Mouse (Mus musculus) neutrophil, adult 5-6 weeks (primary cell): ENCODE measurements around the gene Hmgn1. TPM values are rescaled to one million over a fixed set of nuclear protein-coding genes. Genes with fewer than 3 reads are reported as not detected.
"Not testable (repeated sequence)": the region's sequence is repeated elsewhere in the genome, so short reads cannot be mapped to it uniquely, and the experiment has no call there.

Experiments
- ATAC-seq: fragments of 151-379, 151-347 bp; 2 replicates; pipeline ENCODE4 v1.8.0; 2017; ENCODE audit warnings: mild to moderate bottlenecking, moderate TSS enrichment; ENCODE audit not compliant: insufficient number of reproducible peaks, poor library complexity, low FRiP score, severe bottlenecking; ENCODE audit errors: extremely low read depth
- total RNA-seq: library from RNA; stranded (forward); fragments of 200-1000 nt; gene quantifications from 2 replicates; pipeline ENCODE4 v1.2.3, GENCODE M21; 2017

Gene Hmgn1
- total RNA-seq, 1 experiment from 2014 or later, result 97.1 TPM

DNA sequence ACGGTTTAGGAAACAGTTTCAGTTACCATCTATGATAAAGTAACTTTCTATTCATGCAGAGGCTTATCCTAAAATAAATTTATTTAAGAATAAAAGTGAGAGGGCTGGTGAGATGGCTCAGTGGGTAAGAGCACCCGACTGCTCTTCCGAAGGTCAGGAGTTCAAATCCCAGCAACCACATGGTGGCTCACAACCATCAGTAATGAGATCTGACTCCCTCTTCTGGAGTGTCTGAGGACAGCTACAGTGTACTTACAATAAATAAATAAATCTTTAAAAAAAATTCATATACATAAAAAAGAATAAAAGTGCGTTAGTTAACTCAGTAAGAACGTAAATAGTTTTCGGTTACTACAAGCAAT, 17.2 kb upstream of the Hmgn1 start:
- ATAC-seq, result not testable (repeated sequence)

DNA sequence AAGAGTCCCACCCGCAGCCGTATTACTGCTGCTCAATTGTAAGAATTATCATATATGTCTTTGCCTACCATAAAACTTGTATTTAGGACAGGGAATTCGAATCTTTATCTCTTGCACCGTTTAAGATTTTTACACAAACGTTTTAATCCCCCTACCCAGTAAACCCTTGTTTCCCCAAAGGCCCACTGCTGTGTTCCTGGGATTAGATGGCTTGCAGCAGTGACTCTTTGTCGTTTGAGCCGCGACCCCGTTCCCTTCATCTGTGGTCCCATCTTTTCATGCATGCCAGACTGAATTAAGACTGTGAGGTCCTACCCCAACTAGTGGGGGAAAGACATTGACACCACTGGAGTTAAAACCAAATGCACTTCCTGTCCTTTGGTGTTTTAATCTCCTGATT, 937 bp upstream of the Hmgn1 start:
- ATAC-seq, result no peak

DNA sequence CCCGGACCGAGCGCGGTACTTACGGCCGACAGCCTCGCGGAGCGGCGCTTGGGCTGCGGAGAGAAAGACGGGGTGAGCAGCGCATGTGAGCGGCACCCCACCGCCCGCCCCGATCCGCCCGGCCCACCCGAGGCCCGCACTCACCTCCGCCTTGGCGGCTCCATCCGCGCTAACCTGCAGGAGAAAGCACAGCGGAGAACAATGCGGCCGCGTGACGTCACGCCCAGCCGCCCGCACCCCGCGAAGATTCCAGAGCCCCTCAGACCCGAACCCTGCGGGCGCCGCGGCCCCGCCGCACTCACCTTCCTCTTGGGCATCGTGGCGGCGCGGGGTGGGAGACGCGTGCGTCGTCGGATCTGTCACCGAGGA, 257 bp downstream of the Hmgn1 start:
- 0 out of 2 replicates have a peak, but pooled peaks have one; percentile 2 for ATAC-seq

- no peak for ATAC-seq
Observed at GRCm38 (mm10) chr16:96126684-96127171, 801 bp downstream of the Hmgn1 start.

DNA sequence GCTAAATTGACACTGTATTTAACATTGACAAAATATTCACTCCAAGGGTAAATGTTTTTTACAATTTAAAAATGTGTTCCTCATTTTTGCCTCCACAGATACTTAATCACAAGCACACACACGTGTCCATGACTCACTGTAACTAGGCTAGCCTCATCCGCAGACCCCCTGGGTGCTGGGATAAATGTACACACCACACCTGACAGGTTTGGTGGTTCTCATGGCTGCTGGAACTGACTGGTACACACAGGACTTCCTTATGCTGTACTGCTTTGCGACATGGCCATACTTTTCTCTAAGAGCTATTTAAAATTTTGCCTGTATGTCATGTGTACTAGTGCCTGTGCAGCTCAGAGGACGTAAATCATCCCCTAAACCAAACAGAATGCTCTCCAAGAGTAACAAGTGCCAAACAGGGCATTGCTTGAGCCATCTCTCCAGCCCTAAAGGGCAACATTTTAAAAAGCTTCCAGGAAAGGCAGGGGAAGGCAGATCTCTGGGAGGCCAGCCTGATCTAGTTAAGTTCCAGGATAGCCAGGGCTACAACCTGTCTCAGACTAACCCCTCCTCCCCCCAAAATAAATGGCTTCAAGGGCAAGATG, 7.4 kb downstream of the Hmgn1 start:
- ATAC-seq, result no peak

DNA sequence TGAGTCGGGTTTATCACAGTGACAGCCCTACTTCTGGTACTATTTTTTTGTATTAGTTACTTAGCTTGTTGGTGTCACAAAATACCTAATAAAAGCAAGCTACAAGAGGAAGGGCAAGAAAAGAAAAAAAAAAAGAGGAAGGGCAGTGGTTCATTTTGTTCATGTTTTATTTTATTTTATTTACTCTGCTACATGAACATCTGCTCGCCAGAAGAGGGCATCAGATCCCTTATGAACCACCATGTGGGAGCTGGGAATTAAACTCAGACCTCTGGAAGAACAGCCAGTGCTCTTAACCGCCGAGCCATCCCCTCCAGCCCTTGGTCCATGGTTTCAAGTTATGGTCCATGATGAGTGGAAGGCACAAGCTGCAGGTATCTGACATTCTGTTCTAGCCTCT, 12.8 kb downstream of the Hmgn1 start:
- no peak for ATAC-seq

GRCm38 (mm10) chr16:96112769-96113168, 14.8 kb downstream of the Hmgn1 start:
- no peak for ATAC-seq

DNA sequence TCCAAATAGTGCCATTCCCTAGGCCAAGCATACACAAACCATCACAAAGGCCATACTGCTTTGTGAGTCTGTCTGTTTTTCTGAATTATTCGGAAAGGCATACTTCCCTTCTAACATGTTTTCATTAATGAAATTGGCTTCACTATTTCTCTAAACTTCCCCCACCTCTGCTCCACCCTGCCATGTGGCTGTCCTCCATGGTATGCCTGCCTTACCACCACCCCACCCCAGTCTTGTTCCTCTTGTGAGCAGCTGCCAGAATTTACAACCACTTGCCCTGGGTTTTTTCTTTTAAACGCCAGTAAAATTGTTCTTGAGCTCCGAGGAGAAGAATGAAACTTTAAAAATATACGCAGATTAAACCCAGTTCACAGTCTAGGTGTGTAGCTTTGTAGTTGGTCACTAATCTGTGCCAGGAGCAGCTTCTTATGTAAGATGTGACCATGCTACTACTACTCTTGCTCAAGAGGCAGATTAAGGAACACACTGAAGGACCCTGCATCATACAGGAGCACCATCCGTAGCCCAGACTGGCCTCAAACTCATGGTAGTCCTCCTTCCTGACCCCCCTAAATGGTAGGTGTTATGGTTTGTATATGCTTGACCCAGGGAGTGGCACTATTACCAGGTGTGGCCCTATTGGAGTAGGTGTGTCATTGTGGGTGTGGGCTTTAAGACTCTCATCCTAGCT, 16.7 kb downstream of the Hmgn1 start:
- ATAC-seq, result peak; percentile 34; the same call in 1 of the 2 replicates

- peak; percentile 79 for ATAC-seq
Observed at GRCm38 (mm10) chr16:96109673-96110072, 17.9 kb downstream of the Hmgn1 start.

DNA sequence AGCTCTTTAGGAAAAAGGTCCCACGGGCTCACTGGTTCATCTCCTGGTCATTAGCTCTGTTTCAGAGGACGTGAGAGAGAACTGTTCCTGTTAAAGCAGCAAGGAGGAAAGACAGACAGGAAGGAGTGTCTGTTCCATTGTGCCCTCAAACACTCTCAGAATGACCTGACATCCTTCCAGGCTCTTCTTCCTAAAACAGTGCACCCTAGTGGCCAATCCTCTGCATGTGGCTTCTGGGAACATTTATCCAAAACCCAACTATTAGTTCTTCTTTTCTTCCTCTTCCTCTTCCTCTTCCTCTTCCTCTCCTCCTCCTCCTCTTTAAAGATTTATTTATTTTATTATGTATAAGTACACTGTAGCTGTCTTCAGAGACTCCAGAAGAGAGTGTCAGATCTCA, 24.5 kb downstream of the Hmgn1 start:
- ATAC-seq, result no peak

- ATAC-seq, result not testable (repeated sequence)
Observed at GRCm38 (mm10) chr16:96097811-96098210, 29.7 kb downstream of the Hmgn1 start.

DNA sequence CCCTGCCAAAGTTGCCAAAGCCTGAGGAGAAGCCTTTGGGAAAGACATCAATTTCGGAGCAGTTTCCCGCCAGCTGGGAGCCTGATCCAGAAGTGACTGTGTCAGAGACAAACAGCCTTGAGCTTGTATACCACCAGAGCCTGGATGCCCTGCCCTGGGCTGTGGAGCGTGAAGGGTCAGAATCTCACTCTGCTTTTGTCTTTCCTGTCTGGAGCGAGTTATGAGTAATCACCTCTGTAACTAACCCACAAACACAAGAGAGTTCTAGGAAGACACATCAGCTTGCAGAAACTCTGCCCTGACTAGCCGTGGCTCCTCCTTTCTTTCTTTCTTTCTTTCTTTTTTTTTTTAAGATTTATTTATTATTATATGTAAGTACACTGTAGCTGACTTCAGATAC, 31.6 kb downstream of the Hmgn1 start:
- ATAC-seq, result no peak

DNA sequence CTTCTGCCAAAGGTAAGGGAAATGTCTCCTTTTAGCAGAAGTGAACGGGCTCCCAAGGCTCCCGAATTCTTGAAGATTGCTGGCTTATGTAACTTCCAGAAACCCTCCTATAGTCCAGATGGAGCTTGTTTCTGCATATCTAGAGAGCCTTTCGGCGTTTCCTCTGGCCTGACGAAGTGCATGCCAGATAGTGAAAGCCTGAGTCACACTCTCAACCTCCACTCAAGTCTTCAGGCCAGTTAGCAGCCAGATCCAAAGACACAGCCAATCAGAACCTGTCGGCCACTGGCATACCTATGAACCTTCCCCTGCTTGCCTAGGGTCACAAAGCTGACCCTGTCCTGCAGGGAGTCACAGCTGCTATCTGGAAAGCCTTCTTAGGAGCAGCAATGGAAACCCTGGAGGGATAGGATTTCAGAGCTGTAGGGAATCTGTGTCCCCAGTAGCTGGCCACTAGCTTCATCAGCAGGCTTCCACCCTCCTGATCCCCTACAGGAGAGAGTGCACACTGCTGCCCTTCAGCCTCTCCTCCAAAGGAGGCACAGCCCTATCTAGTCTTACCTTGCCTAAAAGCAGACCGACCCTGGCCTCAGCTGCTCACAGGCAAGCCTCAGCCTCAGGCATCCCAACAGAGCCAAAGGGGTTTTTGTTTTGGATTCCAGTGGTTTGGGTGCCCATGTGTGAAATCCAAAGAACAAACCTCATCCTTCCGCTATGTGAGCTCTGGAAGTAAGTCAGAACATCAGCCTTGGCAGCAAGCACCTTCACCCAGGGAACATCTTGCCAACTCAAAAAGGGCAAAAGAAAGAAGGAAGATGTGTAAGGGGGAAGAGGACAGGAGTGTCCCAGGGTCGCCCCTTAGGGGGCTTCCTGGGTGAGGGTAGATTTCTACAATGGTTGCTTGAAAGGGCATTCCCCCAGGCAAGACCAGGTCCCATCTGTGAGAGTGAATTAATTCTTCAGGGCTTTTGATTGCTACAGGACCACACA, 35.7 kb downstream of the Hmgn1 start:
- no peak for ATAC-seq

DNA sequence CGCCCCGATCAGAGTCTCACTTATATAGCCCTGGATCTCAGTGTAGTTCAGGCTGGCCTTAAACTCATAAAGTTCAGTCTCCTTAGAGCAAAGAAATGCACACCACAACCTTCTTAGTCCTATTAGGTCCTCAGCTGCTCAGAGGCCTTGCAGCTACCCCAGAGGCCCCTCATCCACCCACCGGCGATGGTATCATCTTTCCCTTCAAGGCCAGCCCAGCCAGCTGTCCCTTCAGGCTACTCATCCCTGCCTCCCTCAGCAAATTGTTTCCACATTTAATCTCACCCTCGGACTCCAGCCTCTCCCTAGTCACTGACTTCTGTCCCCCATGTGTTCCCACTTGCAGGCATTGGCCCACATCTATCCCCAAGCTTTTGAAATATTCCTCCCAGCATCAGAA, 39.4 kb downstream of the Hmgn1 start:
- no peak for ATAC-seq

DNA sequence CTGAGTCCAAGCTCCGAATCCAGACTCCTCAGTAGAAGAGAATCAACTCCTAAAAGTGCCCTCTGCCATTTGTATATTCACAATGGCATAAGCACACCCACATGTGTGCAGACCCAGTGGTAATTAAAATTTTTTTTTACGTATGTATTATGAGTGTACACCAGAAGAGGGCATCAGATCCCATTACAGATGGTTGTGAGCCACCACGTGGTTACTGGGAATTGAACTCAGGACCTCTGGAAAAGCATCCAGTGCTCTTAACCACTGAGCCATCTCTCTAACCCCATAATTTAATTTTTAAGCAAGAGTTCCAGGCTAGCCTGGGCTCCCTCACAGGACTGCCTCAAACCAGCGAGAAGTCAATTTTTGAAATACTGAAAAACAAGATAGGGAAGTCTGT, 40.1 kb downstream of the Hmgn1 start:
- ATAC-seq, result no peak

DNA sequence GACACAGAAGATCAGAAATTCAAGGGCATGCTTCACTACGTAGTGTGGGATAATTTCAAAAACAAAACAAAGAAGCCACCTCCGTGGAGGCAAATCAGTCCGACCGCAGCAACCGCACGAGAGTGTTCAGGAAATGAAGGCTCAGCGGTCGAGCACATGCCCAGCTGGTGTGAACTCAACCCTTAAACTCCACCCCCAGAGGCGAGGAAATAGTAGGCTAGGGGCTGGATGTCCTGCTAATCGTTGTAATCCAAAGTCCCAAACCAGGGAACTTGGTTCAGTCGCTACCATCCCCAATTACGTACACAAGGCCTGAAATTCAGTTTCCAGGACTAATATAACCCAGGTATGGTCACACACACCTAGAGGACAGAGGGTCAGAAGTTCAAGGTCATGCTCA, 40.5 kb downstream of the Hmgn1 start:
- ATAC-seq, result peak; percentile 45

- peak; percentile 40; the same call in 1 of the 2 replicates for ATAC-seq
Observed at GRCm38 (mm10) chr16:96085597-96085996, 41.9 kb downstream of the Hmgn1 start.

- no peak for ATAC-seq
Observed at GRCm38 (mm10) chr16:96083179-96083646, 44.3 kb downstream of the Hmgn1 start.
